Mouse (Mus musculus) gastrocnemius, adult 2 months (tissue): Measurements from ENCODE around the gene Tmem131. TPM values are rescaled to one million over a fixed set of nuclear protein-coding genes. Genes with fewer than 3 reads are reported as not detected.

Experiments
- DNase-seq: peaks from one replicate; pipeline ENCODE4 v3.0.0; 2022
- H3K27ac ChIP-seq: fragments of 200-600 bp; 2 replicates; pipeline ENCODE4 v1.8.1; 2022; ENCODE audit warnings: mild to moderate bottlenecking
- H3K4me3 ChIP-seq: fragments of 200-600 bp; 2 replicates; pipeline ENCODE4 v1.8.1; 2022; ENCODE audit warnings: mild to moderate bottlenecking, moderate library complexity
- CTCF ChIP-seq: fragments of 200-600 bp; IDR thresholded peaks from 2 replicates; pipeline ENCODE4 v1.8.1; 2022; ENCODE audit warnings: antibody characterized with exemption, mild to moderate bottlenecking, moderate library complexity
- intact Hi-C: fragments of 180-260 bp; cut with DNase I; formaldehyde crosslinking; loops from one replicate; pipeline ENCODE4 v1.15.1; 2025
- total RNA-seq, 2 experiments: library from RNA; stranded (reverse); gene quantifications; 2 replicates each; pipeline ENCODE4 v1.2.3; 2021

Tmem131 gene
- total RNA-seq, 2 experiments from 2014 or later: 24.1 to 37.5 TPM

DNA sequence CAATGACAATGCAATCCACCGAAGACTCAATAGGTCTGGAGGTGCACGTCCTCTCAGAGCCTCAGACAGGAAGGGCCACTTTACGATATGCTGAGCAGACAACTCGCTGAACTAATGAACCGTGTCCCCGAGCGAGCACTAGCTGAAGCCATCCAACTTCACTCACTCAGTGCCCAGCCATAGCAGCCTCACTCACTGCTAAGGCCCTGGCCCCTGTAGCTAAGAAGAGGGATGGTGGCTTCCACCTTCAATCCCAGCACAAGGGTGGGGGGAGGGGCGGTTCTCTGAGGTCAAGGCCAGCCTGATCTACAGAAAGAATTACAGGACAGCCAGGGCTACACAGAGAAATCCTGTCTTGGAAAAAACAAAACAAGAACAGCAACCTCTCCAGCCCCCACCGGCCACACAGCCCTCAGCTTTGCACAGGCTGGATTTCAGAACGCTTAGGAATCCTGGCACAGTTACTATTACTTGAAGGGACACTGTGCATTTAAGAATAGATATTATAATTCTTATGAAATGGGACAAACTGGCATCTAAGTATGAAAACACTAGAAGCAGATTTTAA lies 89.2 kb downstream of the Tmem131 start:
- DNase-seq: no peak
- intact Hi-C loops: no loop called here
- TF ChIP-seq CTCF: no peak
- H3K4me3 ChIP-seq: no peak overlapping the region
- no peak overlapping the region; the same call in 1 of the 2 replicates for H3K27ac ChIP-seq

DNA sequence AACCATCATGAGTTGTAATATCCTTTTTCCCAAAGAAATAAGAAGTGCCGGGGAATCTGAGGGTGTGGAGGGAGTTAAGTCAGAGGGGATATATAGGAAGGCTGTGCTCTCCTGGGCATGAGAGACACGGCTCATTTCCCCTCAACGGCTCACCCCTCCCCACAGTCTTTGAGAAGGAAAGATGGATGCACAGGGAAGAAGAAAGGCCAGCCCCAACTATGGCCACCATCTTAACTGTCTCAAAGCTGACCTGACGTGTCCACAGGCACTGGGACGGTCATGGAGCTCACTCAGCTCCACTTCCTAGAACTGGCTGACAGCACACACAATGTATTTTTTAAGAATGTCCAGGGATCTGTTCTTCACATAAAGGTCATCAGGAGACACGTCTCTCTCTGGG lies 91.4 kb downstream of the Tmem131 start:
- DNase-seq: no peak
- Histone ChIP-seq H3K27ac (no peak overlapping the region), H3K4me3 (no peak overlapping the region)
- intact Hi-C loops: no loop called here
- TF ChIP-seq CTCF: no peak

DNA sequence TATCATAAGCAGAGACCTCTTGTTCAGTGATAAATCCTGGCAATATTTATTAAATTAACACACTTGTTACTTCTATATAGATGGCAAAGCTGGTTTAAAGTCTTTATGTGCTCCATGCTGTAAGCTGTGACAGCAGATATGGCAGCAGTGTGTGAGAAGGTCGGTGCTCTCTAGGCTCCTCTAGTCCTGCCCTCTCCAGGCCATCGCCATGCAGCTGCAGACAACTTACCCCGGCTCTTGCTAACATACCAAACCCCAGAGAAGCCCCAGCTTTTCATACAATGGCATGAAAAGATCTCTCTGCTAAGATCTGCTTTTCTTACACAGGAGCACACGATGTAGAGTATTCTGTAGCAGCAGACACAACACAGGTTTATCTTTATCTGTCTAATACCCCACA lies 92.1 kb downstream of the Tmem131 start:
- intact Hi-C loops: no loop called here
- TF ChIP-seq CTCF: no peak
- no peak overlapping the region for H3K4me3 ChIP-seq
- no peak for DNase-seq
- peak overlapping the region; percentile 25 for H3K27ac ChIP-seq

DNA sequence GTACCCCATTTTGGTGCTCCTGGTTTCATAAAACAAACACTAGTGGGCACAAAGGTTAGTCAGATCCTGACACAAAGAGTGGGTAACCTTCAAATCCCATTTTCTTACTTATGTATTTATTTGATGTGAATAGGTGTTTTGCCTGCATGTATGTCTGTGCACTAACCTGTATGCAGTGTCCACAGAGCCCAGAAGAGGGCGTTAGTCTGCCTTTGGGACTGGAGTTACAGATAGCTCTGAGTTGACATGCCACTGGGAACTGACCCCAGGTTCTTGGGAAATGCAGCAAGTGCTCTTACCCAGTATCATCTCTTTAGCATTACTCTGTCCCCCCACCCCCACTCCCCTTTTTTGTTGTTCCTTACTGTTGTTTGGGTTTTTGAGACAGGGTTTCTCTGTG lies 95.4 kb downstream of the Tmem131 start:
- no peak overlapping the region for H3K4me3 ChIP-seq
- TF ChIP-seq CTCF: peak; percentile 24; the same call in 1 of the 2 replicates
- DNase-seq: no peak
- H3K27ac ChIP-seq: no peak overlapping the region
- intact Hi-C loops: loop anchor here (5.0 to 10.0 kb wide), 3 partner anchors 74 to 277 kb away; no protein-coding TSS in a partner anchor

DNA sequence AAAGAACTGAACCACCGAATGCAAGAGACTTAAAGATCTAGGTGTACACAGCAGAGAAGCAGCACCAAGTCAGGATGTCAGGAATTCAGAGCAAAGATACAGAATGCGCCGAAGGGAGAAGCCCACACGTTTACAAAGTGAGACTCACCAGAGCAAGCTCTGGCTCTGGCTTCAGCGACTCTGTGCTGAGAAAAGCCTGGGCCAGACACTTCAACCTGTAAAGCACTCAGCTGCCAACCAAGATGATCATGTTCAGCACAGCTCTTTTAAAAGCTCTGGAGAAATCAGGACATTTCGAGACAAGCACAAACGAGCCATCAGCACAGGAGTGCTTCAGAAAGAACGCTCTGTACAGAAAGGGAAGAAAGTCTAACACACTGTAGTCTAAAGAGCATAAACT lies 96.2 kb downstream of the Tmem131 start:
- Histone ChIP-seq H3K27ac (peak overlapping the region; percentile 50), H3K4me3 (no peak overlapping the region; the same call in 1 of the 2 replicates)
- intact Hi-C loops: loop anchor here (5.0 to 10.0 kb wide), 3 partner anchors 75 to 278 kb away; no protein-coding TSS in a partner anchor
- TF ChIP-seq CTCF: no peak
- DNase-seq: no peak

DNA sequence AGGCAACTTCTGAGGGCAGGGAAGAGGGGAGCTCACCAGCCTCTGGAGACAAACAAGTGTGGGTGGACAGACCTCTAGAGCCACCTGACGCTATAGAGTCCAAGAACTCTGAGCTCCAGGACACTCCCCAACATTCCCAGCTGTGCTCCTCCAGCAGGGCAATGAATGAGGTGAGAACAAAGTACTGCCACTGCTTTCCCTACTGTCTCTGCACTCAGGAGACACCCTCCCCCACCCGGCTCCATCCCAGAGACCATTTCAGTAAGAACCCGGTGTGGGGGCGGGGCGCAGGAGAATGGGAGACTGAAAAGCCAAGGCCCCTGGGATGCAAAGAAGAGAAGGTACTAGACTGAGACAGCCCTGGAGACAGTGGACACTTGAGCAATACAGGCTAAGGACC lies 98.4 kb downstream of the Tmem131 start:
- H3K27ac ChIP-seq: no peak overlapping the region
- no peak for DNase-seq
- no peak overlapping the region for H3K4me3 ChIP-seq
- intact Hi-C loops: loop anchor here (5.0 to 10.0 kb wide), 3 partner anchors 77 to 280 kb away; no protein-coding TSS in a partner anchor
- no peak for TF ChIP-seq CTCF

DNA sequence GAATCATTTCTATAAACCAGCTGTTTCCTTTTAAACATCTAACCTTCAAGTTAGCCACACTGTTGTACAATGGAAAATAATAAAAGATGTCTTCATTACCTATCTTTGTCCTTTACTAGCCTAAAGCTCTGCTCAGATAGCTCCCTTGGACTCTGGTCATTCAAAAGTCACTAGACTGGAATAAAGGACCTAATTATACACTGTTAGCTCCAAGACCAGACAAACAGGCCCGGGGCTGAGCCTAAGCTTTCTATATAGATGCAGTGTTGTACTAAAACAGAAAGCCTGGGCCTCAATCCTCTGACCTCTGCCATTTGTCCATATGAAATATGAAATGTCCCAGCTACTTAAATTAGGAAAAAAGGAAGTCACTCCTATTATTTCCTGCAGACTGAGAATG lies 101.7 kb downstream of the Tmem131 start:
- H3K4me3 ChIP-seq: no peak overlapping the region
- TF ChIP-seq CTCF: no peak
- DNase-seq: no peak
- 0 out of 2 replicates have a peak overlapping the region, but pooled peaks have one; percentile 28 for H3K27ac ChIP-seq
- intact Hi-C loops: loop anchor here (10.0 kb wide), 1 partner anchor 283 kb away; no protein-coding TSS in a partner anchor

DNA sequence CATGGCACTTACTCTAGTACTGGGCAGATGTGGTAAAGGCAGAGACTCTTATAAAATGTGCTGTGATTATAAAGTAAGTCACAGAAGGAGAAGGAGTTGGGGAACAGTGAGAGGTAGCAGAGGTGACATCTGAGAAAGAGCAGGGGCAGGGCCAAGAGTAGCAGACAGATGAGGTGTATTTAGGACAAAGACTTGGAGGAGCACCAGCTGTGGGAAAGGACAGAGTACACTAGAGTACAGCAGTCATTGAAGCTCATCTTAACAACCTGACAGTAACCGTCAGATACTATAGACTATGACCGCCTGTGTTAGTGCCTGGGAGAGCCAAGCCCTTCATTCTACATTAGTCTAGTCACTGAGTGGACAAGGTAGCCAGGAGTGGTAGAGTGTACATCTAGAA lies 102.5 kb downstream of the Tmem131 start:
- DNase-seq: no peak
- Histone ChIP-seq H3K4me3 (no peak overlapping the region), H3K27ac (peak overlapping the region; percentile 44; the same call in 1 of the 2 replicates)
- TF ChIP-seq CTCF: no peak
- intact Hi-C loops: loop anchor here (10.0 kb wide), 1 partner anchor 284 kb away; no protein-coding TSS in a partner anchor

DNA sequence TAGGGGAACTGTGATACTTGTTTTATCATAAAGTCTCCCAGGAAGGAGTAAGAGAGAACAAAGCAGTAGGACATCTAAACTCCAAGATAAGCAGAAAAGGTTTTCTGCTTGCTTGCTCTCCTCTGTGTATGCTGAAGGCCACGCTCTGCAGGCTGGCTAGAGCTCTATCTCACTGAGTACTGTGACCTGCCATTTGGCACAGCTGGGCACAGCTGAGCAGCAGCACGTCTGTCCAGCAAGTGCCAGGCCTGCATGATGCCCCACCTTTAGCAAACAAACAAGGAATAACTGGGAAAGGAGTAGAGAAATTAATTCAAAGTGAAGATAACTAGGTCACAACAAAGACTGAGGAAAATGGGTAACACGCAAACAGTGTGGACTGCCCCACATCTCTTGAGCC lies 103.6 kb downstream of the Tmem131 start:
- no peak for TF ChIP-seq CTCF
- H3K27ac ChIP-seq: peak overlapping the region; percentile 44; the same call in 1 of the 2 replicates
- no peak overlapping the region for H3K4me3 ChIP-seq
- DNase-seq: peak; percentile 47
- intact Hi-C loops: loop anchor here (10.0 kb wide), 1 partner anchor 285 kb away; no protein-coding TSS in a partner anchor

DNA sequence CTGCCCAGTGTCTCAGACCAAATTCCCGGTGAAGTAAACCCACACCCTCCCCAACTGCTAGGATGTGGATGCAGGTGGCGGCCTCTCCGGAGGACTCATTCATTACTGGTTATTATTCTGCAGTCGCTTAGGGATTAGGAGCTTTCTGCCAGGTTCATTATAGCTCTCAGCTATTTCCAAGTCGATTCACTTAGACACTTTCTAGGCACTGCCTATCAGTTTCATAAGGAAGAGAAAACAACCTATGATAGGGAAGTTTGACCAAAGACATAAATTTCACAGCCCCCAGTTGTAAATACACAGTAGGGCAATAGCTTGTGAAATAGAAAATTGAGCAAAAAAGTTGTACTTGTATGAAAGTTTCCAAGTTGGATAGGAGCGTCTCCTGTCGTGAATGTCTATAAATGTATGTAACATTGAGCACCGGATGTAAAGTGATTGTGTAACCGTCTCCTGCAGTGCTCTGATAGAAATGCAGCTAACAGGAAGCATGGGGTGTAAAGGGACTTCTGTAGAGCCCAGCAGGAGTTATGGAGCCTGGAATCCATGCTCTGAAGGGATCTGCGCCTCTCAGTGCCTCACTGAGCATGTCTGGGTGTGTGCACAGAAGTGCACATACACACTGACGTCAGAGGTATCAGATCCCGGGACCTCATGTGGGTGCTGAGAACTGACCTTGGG lies 107.1 kb downstream of the Tmem131 start:
- no peak for DNase-seq
- TF ChIP-seq CTCF: no peak
- H3K27ac ChIP-seq: no peak overlapping the region
- intact Hi-C loops: no loop called here
- H3K4me3 ChIP-seq: no peak overlapping the region

DNA sequence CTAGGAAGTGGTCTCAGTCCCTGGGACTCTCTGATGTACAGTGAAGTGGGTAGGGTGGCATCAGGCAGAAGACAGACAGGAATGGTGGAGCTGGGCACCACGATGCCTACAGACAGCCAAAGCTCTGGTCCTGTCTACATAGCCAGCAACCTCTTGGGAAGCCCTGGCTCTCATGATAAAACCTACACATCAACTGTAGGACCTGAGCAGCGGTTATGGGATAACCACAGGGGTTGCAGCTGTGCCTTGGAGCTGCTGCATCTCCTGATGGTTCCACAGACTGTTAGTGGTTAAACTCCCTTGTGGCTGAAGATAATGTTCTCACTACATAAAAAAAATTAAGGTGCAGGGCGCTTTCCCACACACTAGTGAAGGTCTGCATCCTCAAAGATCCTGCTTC lies 107.9 kb downstream of the Tmem131 start:
- Histone ChIP-seq H3K27ac (no peak overlapping the region), H3K4me3 (no peak overlapping the region)
- no peak for TF ChIP-seq CTCF
- intact Hi-C loops: no loop called here
- no peak for DNase-seq

DNA sequence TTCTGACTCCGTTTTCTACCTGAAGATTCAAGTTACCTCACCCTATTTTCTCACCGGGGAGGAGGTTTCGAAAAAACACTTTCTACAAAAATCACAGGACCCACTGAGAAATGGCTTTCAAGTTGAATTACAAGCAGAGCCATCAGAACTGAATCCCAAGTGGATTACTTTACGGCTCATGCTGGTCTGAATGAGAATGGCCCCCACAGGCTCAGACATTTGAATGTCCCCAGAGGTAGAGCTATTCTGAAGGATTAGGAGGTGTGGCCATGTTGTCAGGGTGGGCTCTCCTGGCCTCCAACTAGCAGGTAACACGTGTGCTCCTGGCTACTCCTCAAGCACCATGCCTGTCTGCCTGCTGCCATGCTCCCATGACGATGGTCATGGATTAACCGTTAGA lies 109.4 kb downstream of the Tmem131 start:
- no peak overlapping the region for H3K27ac ChIP-seq
- DNase-seq: no peak
- intact Hi-C loops: no loop called here

More for the DNA sequence above, 109.4 kb downstream of the Tmem131 start:
- H3K4me3 ChIP-seq: no peak overlapping the region
- no peak for TF ChIP-seq CTCF
